Mouse (Mus musculus): ENCODE results near the gene Acat2. TPM values are rescaled to one million over a fixed set of nuclear protein-coding genes. Genes with fewer than 3 reads are reported as not detected.
"Not testable (repeated sequence)": the region's sequence is repeated elsewhere in the genome, so short reads cannot be mapped to it uniquely, and the experiment has no call there.

Acat2 gene
- polyA plus RNA-seq, 1 experiment: 81.9 TPM

- TF ChIP-seq POLR2A (IDR thresholded peaks at IDR 0.05; ENCODE audit: insufficient read length, low read depth) (no peak), CEBPB (IDR thresholded peaks at IDR 0.05; ENCODE audit: insufficient read depth, poor library complexity, severe bottlenecking) (no peak), E2F4 (IDR thresholded peaks at IDR 0.05; ENCODE audit: insufficient read depth) (no peak)
- no peaks in the 10 kb centered on the region for H3K27me3 ChIP-seq (ENCODE audit: control insufficient read depth, insufficient read depth, insufficient read length)
- H3K79me2 ChIP-seq (ENCODE audit: control insufficient read depth, insufficient read depth): no peaks in the 10 kb centered on the region
- no peak overlapping the region for H3ac ChIP-seq (ENCODE audit: control insufficient read depth, insufficient read length)
- H3K36me3 ChIP-seq (ENCODE audit: control insufficient read depth, insufficient read depth): peaks cover 5% of the 10 kb centered on the region
- no peak overlapping the region for H3K4me3 ChIP-seq
- H3K4me2 ChIP-seq (ENCODE audit: low read depth): no peak overlapping the region
Observed at GRCm38 (mm10) chr17:12938077-12938476, 22.5 kb downstream of the Acat2 start.

GRCm38 (mm10) chr17:12937412-12937970 lies 23.1 kb downstream of the Acat2 start:
- Histone ChIP-seq H3K4me2 (ENCODE audit: low read depth) (peak overlapping the region; percentile 16), H3K4me3 (no peak overlapping the region)
- TF ChIP-seq MYOD1 (IDR thresholded peaks at IDR 0.05; ENCODE audit: control insufficient read depth in 1 of 3, insufficient read length in 2 of 3, low read depth in 2 of 3) (peak in 1 of 3 experiments; percentile 37), E2F4 (IDR thresholded peaks at IDR 0.05; ENCODE audit: insufficient read depth) (no peak), MYOG (IDR thresholded peaks at IDR 0.05; ENCODE audit: control insufficient read depth in 1 of 3, insufficient read depth in 1 of 3, insufficient read length in 2 of 3, low read depth in 2 of 3) (peak in 1 of 3 experiments; percentile 42), POLR2AphosphoS2 (IDR thresholded peaks at IDR 0.05; ENCODE audit: insufficient read length, low read depth) (no peak)

GRCm38 (mm10) chr17:12935719-12936118 lies 24.8 kb downstream of the Acat2 start:
- H3K27me3 ChIP-seq (ENCODE audit: control insufficient read depth, insufficient read depth, insufficient read length): no peaks in the 10 kb centered on the region
- no peak overlapping the region for H3K4me2 ChIP-seq (ENCODE audit: low read depth)
- no peaks in the 10 kb centered on the region for H3K79me2 ChIP-seq (ENCODE audit: control insufficient read depth, insufficient read depth)
- H3K4me3 ChIP-seq: no peak overlapping the region
- no peak overlapping the region for H3ac ChIP-seq (ENCODE audit: control insufficient read depth, insufficient read length)
- no peak for TF ChIP-seq MYOG (IDR thresholded peaks at IDR 0.05; ENCODE audit: control insufficient read depth in 1 of 3, insufficient read depth in 1 of 3, insufficient read length in 2 of 3, low read depth in 2 of 3)
- no peak for TF ChIP-seq TCF3 (IDR thresholded peaks at IDR 0.05; ENCODE audit: insufficient read length, low read depth)
- no peak for TF ChIP-seq MAX (IDR thresholded peaks at IDR 0.05; ENCODE audit: low read depth)
- TF ChIP-seq POLR2AphosphoS2 (IDR thresholded peaks at IDR 0.05; ENCODE audit: insufficient read length, low read depth): no peak
- TF ChIP-seq MYOD1 (IDR thresholded peaks at IDR 0.05; ENCODE audit: control insufficient read depth in 1 of 3, insufficient read length in 2 of 3, low read depth in 2 of 3): no peak
- TF ChIP-seq REST (IDR thresholded peaks at IDR 0.05; ENCODE audit: insufficient read depth, insufficient read length): no peak
- no peak for TF ChIP-seq SRF (IDR thresholded peaks at IDR 0.05; ENCODE audit: control insufficient read depth, insufficient read length, low read depth)
- TF ChIP-seq TCF12 (IDR thresholded peaks at IDR 0.05; ENCODE audit: insufficient read depth, poor library complexity, severe bottlenecking): no peak
- no peak for TF ChIP-seq USF1 (IDR thresholded peaks at IDR 0.05; ENCODE audit: low read depth)
- no peak for TF ChIP-seq POLR2A (IDR thresholded peaks at IDR 0.05; ENCODE audit: insufficient read length, low read depth)
- no peak for TF ChIP-seq E2F4 (IDR thresholded peaks at IDR 0.05; ENCODE audit: insufficient read depth)
- TF ChIP-seq CEBPB (IDR thresholded peaks at IDR 0.05; ENCODE audit: insufficient read depth, poor library complexity, severe bottlenecking): no peak
- H3K36me3 ChIP-seq (ENCODE audit: control insufficient read depth, insufficient read depth): no peaks in the 10 kb centered on the region

More at GRCm38 (mm10) chr17:12937412-12937970, 23.1 kb downstream of the Acat2 start:
- Histone ChIP-seq H3K36me3 (ENCODE audit: control insufficient read depth, insufficient read depth) (no peaks in the 10 kb centered on the region), H3ac (ENCODE audit: control insufficient read depth, insufficient read length) (no peak overlapping the region), H3K79me2 (ENCODE audit: control insufficient read depth, insufficient read depth) (no peaks in the 10 kb centered on the region), H3K27me3 (ENCODE audit: control insufficient read depth, insufficient read depth, insufficient read length) (no peaks in the 10 kb centered on the region)

GRCm38 (mm10) chr17:12931576-12931975 lies 29.0 kb downstream of the Acat2 start:
- not testable (repeated sequence) for H3K4me2 ChIP-seq (ENCODE audit: low read depth); H3K27me3 ChIP-seq (ENCODE audit: control insufficient read depth, insufficient read depth, insufficient read length); H3K4me3 ChIP-seq; H3K36me3 ChIP-seq (ENCODE audit: control insufficient read depth, insufficient read depth); H3K79me2 ChIP-seq (ENCODE audit: control insufficient read depth, insufficient read depth); H3ac ChIP-seq (ENCODE audit: control insufficient read depth, insufficient read length)

- H3ac ChIP-seq (ENCODE audit: control insufficient read depth, insufficient read length): no peak overlapping the region
- peaks cover 44% of the 10 kb centered on the region for H3K36me3 ChIP-seq (ENCODE audit: control insufficient read depth, insufficient read depth)
- H3K4me3 ChIP-seq: no peak overlapping the region
- H3K27me3 ChIP-seq (ENCODE audit: control insufficient read depth, insufficient read depth, insufficient read length): no peaks in the 10 kb centered on the region
- H3K4me2 ChIP-seq (ENCODE audit: low read depth): no peak overlapping the region
- no peaks in the 10 kb centered on the region for H3K79me2 ChIP-seq (ENCODE audit: control insufficient read depth, insufficient read depth)
- no peak for TF ChIP-seq E2F4 (IDR thresholded peaks at IDR 0.05; ENCODE audit: insufficient read depth)
- TF ChIP-seq POLR2AphosphoS2 (IDR thresholded peaks at IDR 0.05; ENCODE audit: insufficient read length, low read depth): peak; percentile 25
- no peak for TF ChIP-seq TCF3 (IDR thresholded peaks at IDR 0.05; ENCODE audit: insufficient read length, low read depth)
- no peak for TF ChIP-seq TCF12 (IDR thresholded peaks at IDR 0.05; ENCODE audit: insufficient read depth, poor library complexity, severe bottlenecking)
Observed at GRCm38 (mm10) chr17:12925703-12926180, 34.8 kb downstream of the Acat2 start.

GRCm38 (mm10) chr17:12925001-12925400 lies 35.5 kb downstream of the Acat2 start:
- no peak overlapping the region for H3K4me2 ChIP-seq (ENCODE audit: low read depth)
- peaks cover 52% of the 10 kb centered on the region for H3K36me3 ChIP-seq (ENCODE audit: control insufficient read depth, insufficient read depth)
- TF ChIP-seq TCF3 (IDR thresholded peaks at IDR 0.05; ENCODE audit: insufficient read length, low read depth): no peak
- TF ChIP-seq USF1 (IDR thresholded peaks at IDR 0.05; ENCODE audit: low read depth): no peak
- TF ChIP-seq SRF (IDR thresholded peaks at IDR 0.05; ENCODE audit: control insufficient read depth, insufficient read length, low read depth): no peak
- no peak for TF ChIP-seq MAX (IDR thresholded peaks at IDR 0.05; ENCODE audit: low read depth)
- TF ChIP-seq MYOD1 (IDR thresholded peaks at IDR 0.05; ENCODE audit: control insufficient read depth in 1 of 3, insufficient read length in 2 of 3, low read depth in 2 of 3): no peak
- no peak for TF ChIP-seq E2F4 (IDR thresholded peaks at IDR 0.05; ENCODE audit: insufficient read depth)
- no peak for TF ChIP-seq POLR2AphosphoS2 (IDR thresholded peaks at IDR 0.05; ENCODE audit: insufficient read length, low read depth)
- TF ChIP-seq MYOG (IDR thresholded peaks at IDR 0.05; ENCODE audit: control insufficient read depth in 1 of 3, insufficient read depth in 1 of 3, insufficient read length in 2 of 3, low read depth in 2 of 3): no peak
- TF ChIP-seq POLR2A (IDR thresholded peaks at IDR 0.05; ENCODE audit: insufficient read length, low read depth): no peak
- TF ChIP-seq REST (IDR thresholded peaks at IDR 0.05; ENCODE audit: insufficient read depth, insufficient read length): no peak
- no peak for TF ChIP-seq CEBPB (IDR thresholded peaks at IDR 0.05; ENCODE audit: insufficient read depth, poor library complexity, severe bottlenecking)
- TF ChIP-seq TCF12 (IDR thresholded peaks at IDR 0.05; ENCODE audit: insufficient read depth, poor library complexity, severe bottlenecking): no peak
- no peak overlapping the region for H3K4me3 ChIP-seq
- H3K79me2 ChIP-seq (ENCODE audit: control insufficient read depth, insufficient read depth): peaks cover 5% of the 10 kb centered on the region
- H3K27me3 ChIP-seq (ENCODE audit: control insufficient read depth, insufficient read depth, insufficient read length): no peaks in the 10 kb centered on the region
- no peak overlapping the region for H3ac ChIP-seq (ENCODE audit: control insufficient read depth, insufficient read length)

Measured in myocyte (in vitro differentiated cells).